Mouse (Mus musculus) gastrocnemius, postnatal 4 days (tissue): Measurements from ENCODE around the gene Vmn1r34. TPM values are rescaled to one million over a fixed set of nuclear protein-coding genes. Genes with fewer than 3 reads are reported as not detected.
"Not testable (repeated sequence)": the region's sequence is repeated elsewhere in the genome, so short reads cannot be mapped to it uniquely, and the experiment has no call there.

Source experiments
- DNase-seq, 2 experiments: peaks; one replicate each; pipeline ENCODE4 v3.0.0; 2021 to 2022; ENCODE audit warnings: low spot score in 2 of 2, mixed read lengths in 2 of 2
- long read RNA-seq, 2 experiments: library from polyadenylated mRNA; stranded (forward); transcript quantifications; one replicate each; pipeline ENCODE4 v2.0.0; 2021
- total RNA-seq, 2 experiments: library from RNA; stranded (reverse); gene quantifications; 2 replicates each; pipeline ENCODE4 v1.2.3; 2021

Vmn1r34 gene
- total RNA-seq: not detected
- long read RNA-seq, experiment 1: 0 reads
- long read RNA-seq, experiment 2: 0 reads

- DNase-seq: no peak
Measured at GRCm38 (mm10) chr6:66643779-66644178, at the start of gene Vmn1r34. TSS of gene Vmn1r34 (minus strand) at chr6:66643879.

- no peak for DNase-seq
Measured at GRCm38 (mm10) chr6:66685806-66686205, 42.1 kb upstream of the Vmn1r34 start, which contains the start of gene Vmn1r35. TSS of gene Vmn1r35 (minus strand) at chr6:66685906.

GRCm38 (mm10) chr6:66618182-66618581, 25.5 kb downstream of the Vmn1r34 start, which contains the start of gene Vmn1r33:
TSS of gene Vmn1r33 (minus strand) at chr6:66618282.
- not testable (repeated sequence) for DNase-seq

GRCm38 (mm10) chr6:66595804-66596203, 47.9 kb downstream of the Vmn1r34 start:
- DNase-seq: no peak

Other genes starting within 250 kb of the Vmn1r34 start
- 10 to 100 TPM; 16.4 to 18.4 TPM for gene Mad2l1, start 108.5 kb downstream of the Vmn1r34 start, total RNA-seq
- gene Vmn1r32, start 83.8 kb downstream of the Vmn1r34 start, total RNA-seq: not detected
- gene Vmn1r33, start 25.6 kb downstream of the Vmn1r34 start, total RNA-seq: not detected
- not detected for gene Vmn1r35, start 42.0 kb upstream of the Vmn1r34 start, total RNA-seq
- gene Vmn1r36, start 75.3 kb upstream of the Vmn1r34 start, total RNA-seq: not detected
- not detected for gene Vmn1r37, start 85.5 kb upstream of the Vmn1r34 start, total RNA-seq
- gene Vmn1r38, start 138.7 kb upstream of the Vmn1r34 start, total RNA-seq: not detected
- gene Vmn1r39, start 166.7 kb upstream of the Vmn1r34 start, total RNA-seq: not detected